Mouse (Mus musculus) liver, adult 2 months (tissue): ENCODE data around the gene BC048679.
A peak's percentile ranks its signal among the peaks of the same experiment; 100 is the strongest.

ENCODE experiments used
- CTCF ChIP-seq: fragments of 200-500 bp; IDR thresholded peaks from 2 replicates; pipeline ENCODE4 v1.5.1; 2011; ENCODE audit warnings: low read depth, low read length, control low read depth
- POLR2A ChIP-seq: fragments of 200-500 bp; IDR thresholded peaks from 2 replicates; pipeline ENCODE4 v1.6.1; 2011; ENCODE audit warnings: low read length, control low read depth; ENCODE audit not compliant: insufficient read depth; ENCODE audit errors: extremely low read depth

- TF ChIP-seq CTCF (peak; percentile 38; the same call in 1 of the 2 replicates), POLR2A (no peak)
Measured at GRCm38 (mm10) chr7:81455155-81455651, 42.9 kb downstream of the BC048679 start, which contains the start of gene Cpeb1.
